Mouse (Mus musculus) MEL (cell line): ENCODE results near the gene Gm10964. TPM values are rescaled to one million over a fixed set of nuclear protein-coding genes. Genes with fewer than 3 reads are reported as not detected.

Experiments used
- DNase-seq: peaks from one replicate; pipeline ENCODE4 v3.0.0; 2011; ENCODE audit warnings: low read depth, low spot score
- H3K27ac ChIP-seq: 2 replicates; pipeline ENCODE4 v1.5.1; 2012; ENCODE audit warnings: low read depth, mild to moderate bottlenecking, control low read depth, low read length, moderate library complexity; ENCODE audit not compliant: control insufficient read depth
- H3K27me3 ChIP-seq, 2 experiments: fragments of 150-350 bp in 1 of 2; sonication (generic) in 1 of 2; 2 replicates each; pipeline ENCODE4 v1.6.1; 2012; ENCODE audit warnings: low read length in 2 of 2, mild to moderate bottlenecking in 2 of 2, improper control_type of control experiment in 1 of 2, moderate library complexity in 1 of 2; ENCODE audit not compliant: insufficient read depth in 2 of 2, control insufficient read depth in 1 of 2
- H3K36me3 ChIP-seq, 2 experiments: 2 replicates each; pipeline ENCODE4 v1.6.1; 2012 to 2014; ENCODE audit warnings: low read length in 2 of 2, improper control_type of control experiment in 1 of 2, inconsistent platforms in 1 of 2, mild to moderate bottlenecking in 1 of 2; ENCODE audit not compliant: insufficient read depth in 2 of 2, control insufficient read depth in 1 of 2
- H3K4me1 ChIP-seq, 2 experiments: fragments of 150-350 bp in 1 of 2; sonication (generic) in 1 of 2; 2 replicates each; pipeline ENCODE4 v1.6.1; 2012; ENCODE audit warnings: low read length in 2 of 2, improper control_type of control experiment in 1 of 2, mild to moderate bottlenecking in 1 of 2; ENCODE audit not compliant: insufficient read depth in 2 of 2, control insufficient read depth in 1 of 2
- H3K4me3 ChIP-seq, 2 experiments: fragments of 150-350 bp in 1 of 2; sonication (generic) in 1 of 2; 2 replicates each; pipeline ENCODE4 v1.5.1; 2012; ENCODE audit warnings: low read depth in 2 of 2, low read length in 2 of 2, mild to moderate bottlenecking in 2 of 2, moderate library complexity in 2 of 2, control low read depth in 1 of 2, improper control_type of control experiment in 1 of 2; ENCODE audit not compliant: control insufficient read depth in 1 of 2, insufficient read depth in 1 of 2
- H3K79me2 ChIP-seq: 2 replicates; pipeline ENCODE4 v1.6.1; 2012; ENCODE audit warnings: mild to moderate bottlenecking, low read length, moderate library complexity; ENCODE audit not compliant: control insufficient read depth, poor library complexity, insufficient read depth
- H3K9ac ChIP-seq: 2 replicates; pipeline ENCODE4 v1.6.1; 2012; ENCODE audit warnings: low read depth, mild to moderate bottlenecking, control low read depth, low read length, moderate library complexity; ENCODE audit not compliant: control insufficient read depth, poor library complexity, severe bottlenecking
- H3K9me3 ChIP-seq: fragments of 150-350 bp; sonication (generic); replicated peaks from 2 replicates; pipeline ENCODE4 v1.6.1; 2012; ENCODE audit warnings: mild to moderate bottlenecking, low read length, improper control_type of control experiment, moderate library complexity; ENCODE audit not compliant: insufficient read depth
- CHD1 ChIP-seq: IDR thresholded peaks from 2 replicates; pipeline ENCODE4 v1.6.1; 2012; ENCODE audit warnings: low read depth, mild to moderate bottlenecking, inconsistent platforms, low read length, improper control_type of control experiment
- CHD2 ChIP-seq: IDR thresholded peaks from 2 replicates; pipeline ENCODE4 v1.6.1; 2011; ENCODE audit warnings: low read length, improper control_type of control experiment
- ETS1 ChIP-seq: IDR thresholded peaks from 2 replicates; pipeline ENCODE4 v1.6.1; 2012; ENCODE audit warnings: low read depth, mild to moderate bottlenecking, inconsistent platforms, low read length, improper control_type of control experiment, moderate library complexity
- GABPA ChIP-seq: IDR thresholded peaks from 2 replicates; pipeline ENCODE4 v1.6.1; 2012; ENCODE audit warnings: low read depth, mild to moderate bottlenecking, inconsistent platforms, low read length, improper control_type of control experiment, moderate library complexity
- GATA1 ChIP-seq: IDR thresholded peaks from 2 replicates; pipeline ENCODE4 v1.6.1; 2011; ENCODE audit warnings: low read depth, low read length, improper control_type of control experiment
- KAT2A ChIP-seq: conservative IDR thresholded peaks from 2 replicates; pipeline ENCODE4 v1.6.1; 2012; ENCODE audit warnings: low read depth, low read length, improper control_type of control experiment, inconsistent platforms
- MAFK ChIP-seq: IDR thresholded peaks from 2 replicates; pipeline ENCODE4 v1.6.1; 2011; ENCODE audit warnings: low read depth, mild to moderate bottlenecking, low read length, improper control_type of control experiment, borderline replicate concordance
- MAZ ChIP-seq: IDR thresholded peaks from 2 replicates; pipeline ENCODE4 v1.6.1; 2012; ENCODE audit warnings: low read depth, mild to moderate bottlenecking, inconsistent platforms, low read length, improper control_type of control experiment
- MXI1 ChIP-seq: IDR thresholded peaks from 2 replicates; pipeline ENCODE4 v1.6.1; 2011; ENCODE audit warnings: mild to moderate bottlenecking, low read depth, low read length, improper control_type of control experiment
- MYC ChIP-seq: IDR thresholded peaks from 2 replicates; pipeline ENCODE4 v1.6.1; 2011; ENCODE audit warnings: low read depth, mild to moderate bottlenecking, low read length, improper control_type of control experiment, moderate library complexity
- NELFE ChIP-seq: IDR thresholded peaks from 2 replicates; pipeline ENCODE4 v1.6.1; 2011; ENCODE audit warnings: low read depth, low read length, improper control_type of control experiment
- NRF1 ChIP-seq: IDR thresholded peaks from 2 replicates; pipeline ENCODE4 v1.6.1; 2014; ENCODE audit warnings: low read depth, mild to moderate bottlenecking, inconsistent platforms, low read length, improper control_type of control experiment, moderate library complexity; ENCODE audit not compliant: poor library complexity, insufficient read depth, severe bottlenecking
- POLR2AphosphoS5 ChIP-seq: IDR thresholded peaks from 2 replicates; pipeline ENCODE4 v1.6.1; 2012; ENCODE audit warnings: low read depth, borderline replicate concordance, mild to moderate bottlenecking, inconsistent platforms, low read length, moderate library complexity, mixed read lengths
- RCOR1 ChIP-seq: IDR thresholded peaks from 2 replicates; pipeline ENCODE4 v1.6.1; 2012; ENCODE audit warnings: low read depth, mild to moderate bottlenecking, inconsistent platforms, low read length, improper control_type of control experiment
- SIN3A ChIP-seq: IDR thresholded peaks from 2 replicates; pipeline ENCODE4 v1.6.1; 2012; ENCODE audit warnings: low read length, improper control_type of control experiment, inconsistent platforms
- SMC3 ChIP-seq: IDR thresholded peaks from 2 replicates; pipeline ENCODE4 v1.6.1; 2011; ENCODE audit warnings: low read depth, low read length, improper control_type of control experiment
- TBP ChIP-seq: IDR thresholded peaks from 2 replicates; pipeline ENCODE4 v1.8.0; 2011; ENCODE audit warnings: low read depth, low read length, improper control_type of control experiment
- TCF12 ChIP-seq: IDR thresholded peaks from 2 replicates; pipeline ENCODE4 v1.6.1; 2014; ENCODE audit warnings: low read depth, mild to moderate bottlenecking, inconsistent platforms, low read length, improper control_type of control experiment, moderate library complexity
- USF1 ChIP-seq: IDR thresholded peaks from 2 replicates; pipeline ENCODE4 v1.6.1; 2014; ENCODE audit warnings: low read depth, mild to moderate bottlenecking, inconsistent platforms, low read length, improper control_type of control experiment, moderate library complexity
- ZC3H11A ChIP-seq: IDR thresholded peaks from 2 replicates; pipeline ENCODE4 v1.6.1; 2012; ENCODE audit warnings: low read depth, mild to moderate bottlenecking, inconsistent platforms, low read length, improper control_type of control experiment
- ZKSCAN1 ChIP-seq: IDR thresholded peaks from 2 replicates; pipeline ENCODE4 v1.6.1; 2012; ENCODE audit warnings: low read depth, mild to moderate bottlenecking, inconsistent platforms, low read length, improper control_type of control experiment, moderate library complexity
- ZNF384 ChIP-seq: IDR thresholded peaks from 2 replicates; pipeline ENCODE4 v1.6.1; 2012; ENCODE audit warnings: low read depth, mild to moderate bottlenecking, inconsistent platforms, low read length, improper control_type of control experiment
- polyA plus RNA-seq, 2 experiments: library from polyadenylated mRNA; stranded (reverse) in 1 of 2; unstranded in 1 of 2; fragments of >175 nt in 1 of 2; fragments of >200 nt in 1 of 2; gene quantifications; 2 replicates each; pipeline versions ENCODE4 v1.2.1 to v1.2.4; 2012; ENCODE audit warnings: low replicate concordance in 2 of 2, low read depth in 1 of 2; ENCODE audit not compliant: insufficient read length in 2 of 2, insufficient read depth in 1 of 2, missing spikeins in 1 of 2
- total RNA-seq: library from RNA; depleted of rRNA; stranded (reverse); fragments of 300-350 nt; gene quantifications from 2 replicates; pipeline ENCODE4 v1.2.3, GENCODE M21; 2012

Gm10964 gene
- total and polyA plus RNA-seq, 3 experiments, result not detected

DNA sequence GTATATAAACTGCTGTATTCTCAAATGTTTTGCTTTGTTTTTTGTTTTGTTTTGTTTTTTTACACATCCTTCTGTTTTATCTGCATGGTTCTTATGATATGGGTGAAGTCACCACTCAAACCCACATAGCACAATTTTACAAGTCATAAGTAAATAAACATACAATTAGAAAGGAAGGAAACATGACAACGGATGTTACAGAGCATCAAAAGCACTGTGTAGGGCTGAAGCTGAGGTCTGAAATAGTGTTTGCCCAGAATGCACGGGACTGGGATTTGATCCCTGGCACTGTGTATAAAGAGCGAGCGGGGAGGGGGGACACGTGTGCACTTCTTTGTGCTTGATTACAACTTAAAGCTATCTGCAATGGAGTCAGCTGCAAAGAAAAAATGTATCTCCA lies 41.6 kb downstream of the Gm10964 start:
- TF ChIP-seq ZKSCAN1 (no peak), TCF12 (no peak), SMC3 (no peak), NRF1 (no peak), TBP (no peak), GABPA (no peak), MAFK (no peak), KAT2A (no peak), NELFE (no peak), CHD1 (no peak), CHD2 (no peak), MAZ (no peak), GATA1 (no peak), ETS1 (no peak), SIN3A (no peak), ZC3H11A (no peak), USF1 (no peak), MYC (no peak)
- TF ChIP-seq, all 39 proteins: peak for 0
- no peaks in the 10 kb centered on the region for H3K9me3 ChIP-seq
- no peak overlapping the region for H3K27ac ChIP-seq
- H3K9ac ChIP-seq, result no peak overlapping the region
- DNase-seq, result no peak
- no peak overlapping the region for H3K4me3 ChIP-seq
- peaks cover 55% of the 10 kb centered on the region for H3K79me2 ChIP-seq
- H3K27me3 ChIP-seq, result no peaks in the 10 kb centered on the region
- H3K4me1 ChIP-seq, result peaks cover 0 to 3% of the 10 kb centered on the region in 2 experiments
- peaks cover 5 to 13% of the 10 kb centered on the region in 2 experiments for H3K36me3 ChIP-seq

DNA sequence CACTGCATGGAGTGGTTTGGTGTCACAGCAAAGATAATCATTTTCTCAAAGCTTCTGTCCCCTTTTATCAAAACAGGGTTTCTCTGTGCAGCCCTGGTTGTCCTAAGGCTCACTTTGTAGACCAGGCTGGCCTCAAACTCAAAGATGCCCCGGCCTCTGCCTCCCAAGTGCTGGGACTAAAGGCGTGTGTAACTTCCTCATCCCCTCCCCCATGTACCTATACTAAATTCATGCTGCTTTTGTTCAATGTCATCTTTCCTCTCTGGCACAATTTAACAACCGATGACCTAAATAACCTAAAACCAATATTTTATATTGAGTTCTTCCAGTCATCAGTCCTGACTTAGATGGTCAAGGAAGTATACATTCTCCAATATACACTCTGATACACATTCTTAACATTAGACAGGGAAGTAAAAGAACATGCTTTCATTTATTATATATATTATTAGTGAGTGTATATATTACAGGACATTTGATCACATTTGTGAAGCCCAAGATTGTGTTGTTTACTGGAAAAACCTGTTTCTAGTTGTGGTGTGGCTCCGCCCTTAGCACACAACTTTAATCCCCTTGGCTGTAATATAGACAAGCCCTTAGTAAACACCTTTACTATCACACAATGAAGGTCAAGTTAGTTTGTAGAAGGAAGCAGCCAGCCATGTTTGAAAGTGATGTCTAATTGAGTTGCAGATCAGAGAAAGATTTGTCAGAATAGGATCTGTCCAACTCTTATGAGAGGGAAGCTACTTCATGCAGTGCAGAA lies 43.9 kb downstream of the Gm10964 start:
- no peak for TF ChIP-seq USF1
- no peak for TF ChIP-seq ZNF384
- no peak for TF ChIP-seq TBP
- TF ChIP-seq POLR2AphosphoS5, result no peak
- TF ChIP-seq SIN3A, result no peak; the same call in 1 of the 2 replicates
- TF ChIP-seq MXI1, result no peak
- TF ChIP-seq ZKSCAN1, result no peak
- TF ChIP-seq CHD1, result no peak
- no peak for TF ChIP-seq RCOR1
- peaks cover 62% of the 10 kb centered on the region for H3K79me2 ChIP-seq
- H3K36me3 ChIP-seq, result peaks cover 0 to 17% of the 10 kb centered on the region in 2 experiments; a peak in 2 of 4 replicates
- no peaks in the 10 kb centered on the region for H3K9me3 ChIP-seq
- peaks cover 0 to 3% of the 10 kb centered on the region in 2 experiments for H3K4me1 ChIP-seq
- no peaks in the 10 kb centered on the region for H3K27me3 ChIP-seq
- peak; percentile 48 for DNase-seq
- no peak overlapping the region for H3K4me3 ChIP-seq
- H3K27ac ChIP-seq, result no peak overlapping the region
- no peak overlapping the region for H3K9ac ChIP-seq
